Mouse (Mus musculus): ENCODE results near the gene Uvssa.

Uvssa gene

GRCm38 (mm10) chr5:33442927-33443710 lies 64.8 kb downstream of the Uvssa start:
- DNase-seq (ENCODE audit: low spot score in 2 of 2), result peak; percentile 56 to 87

GRCm38 (mm10) chr5:33443794-33444193 lies 65.4 kb downstream of the Uvssa start:
- no peak for DNase-seq (ENCODE audit: low spot score in 2 of 2)

GRCm38 (mm10) chr5:33455737-33456136 lies 77.4 kb downstream of the Uvssa start:
- DNase-seq (ENCODE audit: low spot score in 2 of 2), result no peak

GRCm38 (mm10) chr5:33458132-33458622 lies 79.8 kb downstream of the Uvssa start:
- no peak for DNase-seq (ENCODE audit: low spot score in 2 of 2)

- DNase-seq (ENCODE audit: low spot score in 2 of 2), result no peak
These were observed 80.8 kb downstream of the Uvssa start for GRCm38 (mm10) chr5:33459111-33459510.

- DNase-seq (ENCODE audit: low spot score in 2 of 2), result no peak
These were observed 86.0 kb downstream of the Uvssa start for GRCm38 (mm10) chr5:33464390-33464789.

GRCm38 (mm10) chr5:33465464-33465863 lies 87.1 kb downstream of the Uvssa start:
- DNase-seq (ENCODE audit: low spot score in 2 of 2), result no peak

All from spleen, postnatal 4 days (tissue).